Mouse (Mus musculus) embryonic facial prominence, embryonic 10.5 days (tissue): ENCODE results near the gene Lrriq4. TPM values are rescaled to one million over a fixed set of nuclear protein-coding genes. Genes with fewer than 3 reads are reported as not detected.
A peak's percentile ranks its signal among the peaks of the same experiment; 100 is the strongest.

ENCODE experiments used
- DNase-seq: peaks from one replicate; pipeline ENCODE4 v3.0.0-alpha.2; 2017; ENCODE audit warnings: low spot score
- H3K27ac ChIP-seq: fragments of 300-500 bp; sonication (generic); replicated peaks from 2 replicates; pipeline ENCODE4 v1.5.1; 2016; ENCODE audit warnings: mild to moderate bottlenecking
- H3K27me3 ChIP-seq: fragments of 300-500 bp; sonication (generic); replicated peaks from 2 replicates; pipeline ENCODE4 v1.6.1; 2016; ENCODE audit warnings: low read depth, mild to moderate bottlenecking; ENCODE audit not compliant: poor library complexity, severe bottlenecking
- H3K36me3 ChIP-seq: fragments of 300-500 bp; sonication (generic); replicated peaks from 2 replicates; pipeline ENCODE4 v1.6.1; 2016; ENCODE audit warnings: mild to moderate bottlenecking, moderate library complexity
- H3K4me1 ChIP-seq: fragments of 300-500 bp; sonication (generic); 2 replicates; pipeline ENCODE4 v1.6.1; 2016
- H3K4me3 ChIP-seq: fragments of 300-500 bp; sonication (generic); 2 replicates; pipeline ENCODE4 v1.5.1; 2016; ENCODE audit warnings: mild to moderate bottlenecking, moderate library complexity
- H3K9me3 ChIP-seq: fragments of 300-500 bp; sonication (generic); 2 replicates; pipeline ENCODE4 v1.6.1; 2016; ENCODE audit warnings: mild to moderate bottlenecking
- WGBS: fragments of 180-500 bp; shearing (Covaris S2); methylation state at CpG from one replicate; pipeline ENCODE4 v1.1.7; 2016; 5-methylcytosine and 5-hydroxymethylcytosine counted together
- polyA plus RNA-seq: library from polyadenylated mRNA; unstranded; fragments of >200 nt; fragmentation: Nextera tagmentation; extraction: Ambion mirVana; gene quantifications from 2 replicates; pipeline ENCODE4 v1.2.1, GENCODE M21; 2016

Gene Lrriq4
- not detected in 2 replicates for polyA plus RNA-seq

DNA sequence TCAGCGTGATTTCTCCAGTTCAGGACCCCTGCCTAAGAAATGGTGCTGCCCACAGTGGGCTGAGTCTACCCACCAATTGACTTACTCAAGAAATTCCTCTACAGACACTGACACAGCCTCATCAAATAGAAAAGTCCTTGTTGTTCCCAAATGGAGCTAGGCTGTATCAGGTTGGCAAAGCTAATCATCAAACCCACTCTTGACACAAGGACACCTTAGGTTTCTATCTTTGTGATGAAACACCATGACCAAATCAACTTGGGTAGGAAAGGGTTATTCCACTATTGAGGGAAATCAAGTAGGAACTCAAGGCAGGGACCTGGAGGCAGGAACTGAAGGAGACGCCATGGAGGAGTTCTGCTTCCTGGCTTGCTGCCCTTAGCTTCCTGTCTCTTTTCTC lies at the start of gene Lrriq4:
Gene Lrriq4 (plus strand): TSS at position 301 of the 400 bp plus-strand sequence.
- Histone ChIP-seq H3K27ac (no peak within 1 kb of the TSS), H3K4me1 (peaks cover 14% of the 10 kb centered on the region), H3K36me3 (no peaks in the 10 kb centered on the region), H3K4me3 (no peak within 1 kb of the TSS), H3K27me3 (peaks cover 22% of the 10 kb centered on the region), H3K9me3 (no peaks in the 10 kb centered on the region)
- no peak for DNase-seq
- WGBS: 79% methylated on average over 2 of the region's 2 CpGs

- under 1% methylated on average over 62 of the region's 62 CpGs for WGBS
- peak; percentile 72 for DNase-seq
- Histone ChIP-seq H3K27ac (peak overlapping the region; percentile 91), H3K36me3 (no peaks in the 10 kb centered on the region), H3K4me3 (peak overlapping the region; percentile 85), H3K9me3 (no peaks in the 10 kb centered on the region), H3K27me3 (peaks cover 32% of the 10 kb centered on the region), H3K4me1 (peaks cover 20% of the 10 kb centered on the region)
Observed at GRCm38 (mm10) chr3:30595111-30595832, 49.0 kb upstream of the Lrriq4 start.

GRCm38 (mm10) chr3:30597271-30597670 lies 47.0 kb upstream of the Lrriq4 start:
- no peak for DNase-seq

GRCm38 (mm10) chr3:30599711-30600545 lies 44.4 kb upstream of the Lrriq4 start, which contains the start of gene Actrt3:
Actrt3 (minus strand) TSS chr3:30599939.
- Histone ChIP-seq H3K36me3 (peaks cover 9% of the 10 kb centered on the region), H3K27me3 (peaks cover 32% of the 10 kb centered on the region), H3K4me1 (peaks cover 24% of the 10 kb centered on the region), H3K27ac (peak within 1 kb of the TSS; percentile 75), H3K9me3 (no peaks in the 10 kb centered on the region), H3K4me3 (peak within 1 kb of the TSS; percentile 89)
- WGBS: 1% methylated on average over 32 of the region's 32 CpGs
- peak; percentile 62 for DNase-seq

More at GRCm38 (mm10) chr3:30597271-30597670, 47.0 kb upstream of the Lrriq4 start:
- no peak overlapping the region for H3K4me3 ChIP-seq
- H3K4me1 ChIP-seq: peaks cover 21% of the 10 kb centered on the region
- no peaks in the 10 kb centered on the region for H3K9me3 ChIP-seq
- H3K36me3 ChIP-seq: no peaks in the 10 kb centered on the region
- peaks cover 32% of the 10 kb centered on the region for H3K27me3 ChIP-seq
- WGBS: 78% methylated on average over 7 of the region's 7 CpGs
- no peak overlapping the region for H3K27ac ChIP-seq

DNA sequence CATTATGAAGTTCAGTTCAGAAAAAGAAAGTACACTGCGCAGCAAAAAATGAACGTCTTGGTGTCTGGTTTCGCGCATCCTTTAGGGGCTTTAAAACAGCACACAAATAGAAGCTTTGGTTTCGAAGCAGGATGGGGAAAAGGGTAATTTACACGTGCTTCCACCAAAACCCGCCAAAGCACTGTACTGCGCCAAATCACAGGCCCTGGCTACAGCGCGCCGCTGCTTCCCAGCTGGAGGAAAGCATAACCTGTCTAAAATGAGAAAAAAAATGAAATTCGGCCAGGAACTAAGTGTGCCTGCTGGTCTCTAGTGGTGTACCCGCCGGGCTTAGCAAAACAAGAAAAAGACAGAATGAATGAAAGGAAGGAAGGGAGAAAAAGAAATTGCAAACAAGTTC lies 43.6 kb upstream of the Lrriq4 start:
- DNase-seq: peak; percentile 61
- H3K4me1 ChIP-seq: peaks cover 22% of the 10 kb centered on the region
- peaks cover 32% of the 10 kb centered on the region for H3K27me3 ChIP-seq
- H3K27ac ChIP-seq: peak overlapping the region; percentile 75
- H3K36me3 ChIP-seq: peaks cover 16% of the 10 kb centered on the region
- WGBS: under 1% methylated on average over 14 of the region's 14 CpGs
- H3K4me3 ChIP-seq: peak overlapping the region; percentile 89
- H3K9me3 ChIP-seq: no peaks in the 10 kb centered on the region

DNA sequence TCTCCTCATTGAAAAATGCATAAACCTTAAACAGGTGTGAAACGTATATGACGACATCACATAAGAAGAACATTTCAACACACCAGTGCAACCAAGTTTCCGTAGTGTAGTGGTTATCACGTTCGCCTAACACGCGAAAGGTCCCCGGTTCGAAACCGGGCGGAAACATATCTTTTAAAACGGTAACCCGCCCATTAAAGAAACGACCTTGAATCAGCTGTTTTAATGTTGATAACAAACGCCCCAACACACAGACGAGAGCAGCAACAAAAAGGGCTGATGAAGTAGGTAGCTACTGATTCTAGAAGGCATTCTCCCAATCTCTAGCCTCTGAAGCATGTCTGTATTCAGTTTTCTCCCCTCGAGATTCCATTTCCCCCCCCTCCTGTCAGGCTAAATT lies 43.1 kb upstream of the Lrriq4 start:
- Histone ChIP-seq H3K36me3 (peaks cover 21% of the 10 kb centered on the region), H3K4me1 (peaks cover 18% of the 10 kb centered on the region), H3K9me3 (no peaks in the 10 kb centered on the region), H3K4me3 (peak overlapping the region; percentile 89), H3K27ac (no peak overlapping the region), H3K27me3 (peaks cover 32% of the 10 kb centered on the region)
- WGBS: under 1% methylated on average over 17 of the region's 17 CpGs
- DNase-seq: peak; percentile 81

DNA sequence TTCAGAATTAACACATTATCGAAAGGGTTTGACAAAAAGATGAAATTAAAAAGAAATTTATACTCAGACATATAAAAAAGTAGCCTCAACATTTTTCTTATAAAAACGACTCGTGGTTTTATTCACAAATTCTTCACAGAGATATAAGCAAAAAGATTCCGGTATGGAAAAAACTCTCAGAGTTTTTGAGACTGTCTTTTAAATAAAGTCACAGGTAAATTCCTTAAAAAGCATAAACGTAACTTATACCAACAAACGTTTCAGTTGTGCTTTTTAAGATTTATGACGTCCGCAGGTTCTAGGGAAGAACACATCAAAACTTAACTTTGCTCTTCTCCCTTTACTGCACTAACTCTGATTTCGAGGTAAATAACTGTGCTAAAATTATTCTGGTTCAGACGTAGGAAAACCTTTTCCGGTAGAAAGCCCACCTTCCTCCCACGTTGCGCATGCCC lies 42.7 kb upstream of the Lrriq4 start:
- no peaks in the 10 kb centered on the region for H3K9me3 ChIP-seq
- WGBS: under 1% methylated on average over 13 of the region's 13 CpGs

DNA sequence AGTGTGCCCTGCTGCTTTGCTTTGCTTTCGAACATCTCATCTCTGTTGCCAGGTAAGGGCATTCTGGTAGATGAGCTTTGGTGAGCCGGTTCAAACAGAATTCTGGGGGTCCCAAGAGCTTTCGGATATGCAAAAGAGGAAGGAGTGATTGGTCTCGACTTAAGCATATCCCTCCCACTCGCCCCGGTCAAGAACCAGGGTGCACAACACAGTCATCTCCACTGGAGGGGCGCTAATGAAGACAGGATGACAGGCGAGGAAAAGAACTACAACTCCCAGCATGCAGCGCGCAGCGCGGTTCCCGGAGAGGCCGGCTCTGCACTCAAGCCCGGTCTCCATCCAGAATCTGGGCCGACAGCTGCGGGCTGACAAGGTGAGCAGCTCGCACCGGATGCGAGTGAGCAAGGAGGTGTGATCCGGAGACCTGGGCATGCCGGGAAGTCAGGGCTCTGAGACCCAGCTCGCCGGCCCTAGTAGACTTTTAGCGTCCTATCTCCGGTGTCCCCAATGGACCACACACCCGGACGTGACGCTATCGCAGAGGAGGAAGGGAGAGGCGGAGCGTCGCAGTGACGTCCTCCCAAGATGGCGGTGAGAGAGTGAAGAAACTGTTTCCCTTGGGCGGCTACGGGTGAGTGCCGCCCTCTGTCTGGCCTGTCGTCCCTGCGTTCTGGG lies 42.1 kb upstream of the Lrriq4 start, which contains the start of gene Mynn:
Gene Mynn (plus strand): TSS at position 1 of the 675 bp plus-strand sequence.
- WGBS: under 1% methylated on average over 40 of the region's 40 CpGs
- peaks cover 18% of the 10 kb centered on the region for H3K4me1 ChIP-seq
- peaks cover 29% of the 10 kb centered on the region for H3K36me3 ChIP-seq
- H3K27me3 ChIP-seq: peaks cover 25% of the 10 kb centered on the region
- H3K4me3 ChIP-seq: peak within 1 kb of the TSS; percentile 89
- H3K9me3 ChIP-seq: no peaks in the 10 kb centered on the region
- H3K27ac ChIP-seq: peak within 1 kb of the TSS; percentile 95
- DNase-seq: peak; percentile 97

More for the DNA sequence above, 42.7 kb upstream of the Lrriq4 start:
- H3K27me3 ChIP-seq: peaks cover 31% of the 10 kb centered on the region
- H3K4me3 ChIP-seq: peak overlapping the region; percentile 89
- peaks cover 18% of the 10 kb centered on the region for H3K4me1 ChIP-seq
- H3K27ac ChIP-seq: peak overlapping the region; percentile 95
- peaks cover 26% of the 10 kb centered on the region for H3K36me3 ChIP-seq
- no peak for DNase-seq

- Histone ChIP-seq H3K27me3 (peaks cover 21% of the 10 kb centered on the region), H3K4me1 (peaks cover 18% of the 10 kb centered on the region), H3K27ac (peak overlapping the region; percentile 95), H3K4me3 (peak overlapping the region; percentile 89), H3K36me3 (peaks cover 34% of the 10 kb centered on the region), H3K9me3 (no peaks in the 10 kb centered on the region)
- DNase-seq: peak; percentile 84
- under 1% methylated on average over 27 of the region's 27 CpGs for WGBS
Observed at GRCm38 (mm10) chr3:30602740-30603098, 41.6 kb upstream of the Lrriq4 start.

- Histone ChIP-seq H3K9me3 (no peaks in the 10 kb centered on the region), H3K36me3 (peaks cover 40% of the 10 kb centered on the region), H3K4me3 (peak overlapping the region; percentile 89), H3K27ac (peak overlapping the region; percentile 95; the same call in 1 of the 2 replicates), H3K4me1 (peaks cover 18% of the 10 kb centered on the region), H3K27me3 (peaks cover 15% of the 10 kb centered on the region)
- no peak for DNase-seq
- 43% methylated on average over 10 of the region's 10 CpGs for WGBS
Observed at GRCm38 (mm10) chr3:30603256-30603655, 41.1 kb upstream of the Lrriq4 start.

DNA sequence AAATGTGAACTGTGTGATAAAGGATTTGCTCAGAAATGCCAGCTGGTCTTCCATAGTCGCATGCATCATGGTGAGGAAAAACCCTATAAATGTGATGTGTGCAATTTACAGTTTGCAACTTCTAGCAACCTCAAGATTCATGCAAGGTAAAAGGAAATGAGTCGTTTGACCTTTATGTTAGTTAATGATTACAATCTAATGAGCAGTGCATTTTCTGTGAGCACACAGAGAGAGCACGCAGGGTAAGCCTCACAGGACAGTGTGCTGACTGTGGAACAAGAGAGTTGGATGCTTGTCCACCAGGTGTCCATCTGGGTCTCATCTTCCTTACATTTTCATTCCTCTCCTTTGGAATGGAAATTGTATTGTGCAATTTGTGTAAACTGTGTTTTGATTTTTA lies 35.3 kb upstream of the Lrriq4 start:
- H3K9me3 ChIP-seq: no peaks in the 10 kb centered on the region
- no peak overlapping the region for H3K4me3 ChIP-seq
- peaks cover 94% of the 10 kb centered on the region for H3K36me3 ChIP-seq
- H3K27ac ChIP-seq: no peak overlapping the region
- no peak for DNase-seq
- H3K27me3 ChIP-seq: no peaks in the 10 kb centered on the region
- WGBS: 92% methylated on average over 3 of the region's 3 CpGs
- no peaks in the 10 kb centered on the region for H3K4me1 ChIP-seq

DNA sequence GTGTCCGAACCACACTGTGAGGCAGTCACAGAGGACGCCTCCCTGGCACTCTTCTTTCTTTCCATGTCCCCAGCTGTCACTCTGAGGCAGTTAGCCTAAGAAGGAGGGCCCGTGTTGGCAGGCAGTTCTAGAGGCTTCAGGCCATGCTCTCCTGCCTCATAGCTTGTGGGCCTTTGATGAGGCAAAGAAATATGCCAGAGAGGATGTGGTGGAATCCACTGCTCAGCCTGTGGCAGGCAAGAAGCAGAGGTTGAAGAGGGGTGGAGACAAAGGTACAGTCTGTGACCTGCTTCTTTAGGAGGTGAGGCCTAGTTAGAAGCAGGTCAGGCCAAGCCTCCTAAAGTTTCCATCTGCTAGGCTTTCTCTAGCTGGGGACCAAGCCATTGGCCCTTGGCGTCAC lies 33.4 kb upstream of the Lrriq4 start:
- peaks cover 92% of the 10 kb centered on the region for H3K36me3 ChIP-seq
- DNase-seq: no peak
- H3K4me3 ChIP-seq: no peak overlapping the region
- no peak overlapping the region for H3K27ac ChIP-seq
- H3K27me3 ChIP-seq: no peaks in the 10 kb centered on the region
- 91% methylated on average over 4 of the region's 4 CpGs for WGBS
- H3K4me1 ChIP-seq: no peaks in the 10 kb centered on the region
- H3K9me3 ChIP-seq: no peaks in the 10 kb centered on the region
